Mouse (Mus musculus) stomach, postnatal 0 days (tissue): ENCODE results near the gene Uqcrq. TPM values are rescaled to one million over a fixed set of nuclear protein-coding genes. Genes with fewer than 3 reads are reported as not detected.
A peak's percentile ranks its signal among the peaks of the same experiment; 100 is the strongest.

ENCODE experiments used
- ATAC-seq: fragments of 200-750 bp; cut with Nextera tagmentation; 2 replicates; pipeline ENCODE4 v1.8.0; 2017; ENCODE audit not compliant: low FRiP score, low TSS enrichment
- DNase-seq: peaks from one replicate; pipeline ENCODE4 v3.0.0-alpha.2; 2016; ENCODE audit warnings: low spot score
- H3K27ac ChIP-seq: fragments of 300-500 bp; sonication (generic); replicated peaks from 2 replicates; pipeline ENCODE4 v1.5.1; 2014; ENCODE audit warnings: mild to moderate bottlenecking, control low read depth
- H3K27me3 ChIP-seq: fragments of 300-500 bp; sonication (generic); 2 replicates; pipeline ENCODE4 v1.6.1; 2014; ENCODE audit warnings: low read length; ENCODE audit not compliant: control insufficient read depth, insufficient read depth
- H3K36me3 ChIP-seq: fragments of 300-500 bp; sonication (generic); 2 replicates; pipeline ENCODE4 v1.6.1; 2014; ENCODE audit warnings: low read length, mixed read lengths; ENCODE audit not compliant: control insufficient read depth, insufficient read depth
- H3K4me1 ChIP-seq: fragments of 300-500 bp; sonication (generic); replicated peaks from 2 replicates; pipeline ENCODE4 v1.6.1; 2014; ENCODE audit warnings: antibody characterized with exemption; ENCODE audit not compliant: control insufficient read depth, insufficient read depth
- H3K4me2 ChIP-seq: fragments of 300-500 bp; sonication (generic); replicated peaks from 2 replicates; pipeline ENCODE4 v1.6.1; 2014; ENCODE audit warnings: low read depth, mild to moderate bottlenecking, control low read depth, moderate library complexity
- H3K4me3 ChIP-seq: fragments of 300-500 bp; sonication (generic); 2 replicates; pipeline ENCODE4 v1.5.1; 2014; ENCODE audit warnings: low read depth, low read length, control low read depth
- H3K9ac ChIP-seq: fragments of 300-500 bp; sonication (generic); 2 replicates; pipeline ENCODE4 v1.6.1; 2014; ENCODE audit warnings: mild to moderate bottlenecking, low read length, control low read depth, mixed read lengths
- H3K9me3 ChIP-seq: fragments of 300-500 bp; sonication (generic); 2 replicates; pipeline ENCODE4 v1.6.1; 2016; ENCODE audit warnings: low read length; ENCODE audit not compliant: control insufficient read depth
- CTCF ChIP-seq: IDR thresholded peaks from 2 replicates; pipeline ENCODE4 v1.5.1; 2016; ENCODE audit warnings: antibody characterized with exemption, low read depth, mild to moderate bottlenecking, moderate library complexity
- EP300 ChIP-seq: optimal IDR thresholded peaks from 2 replicates; pipeline ENCODE3; 2016; ENCODE audit warnings: antibody characterized with exemption
- WGBS: fragments of 180-500 bp; shearing (Covaris S2); extraction: QIAGEN DNeasy Blood & Tissue Kit; methylation state at CpG from one replicate; pipeline ENCODE4 v1.1.7; 2014; 5-methylcytosine and 5-hydroxymethylcytosine counted together
- polyA plus RNA-seq: library from polyadenylated mRNA; unstranded; fragments of >200 nt; fragmentation: Nextera tagmentation; extraction: Ambion mirVana; gene quantifications from 2 replicates; pipeline ENCODE4 v1.2.1, GENCODE M21; 2015

Uqcrq gene
- polyA plus RNA-seq, 1 experiment from 2014 or later, result 973 TPM

GRCm38 (mm10) chr11:53435504-53435903, 4.9 kb upstream of the Uqcrq start:
- TF ChIP-seq EP300 (no peak), CTCF (no peak)
- Histone ChIP-seq H3K4me2 (no peak overlapping the region), H3K4me3 (no peak overlapping the region), H3K27ac (no peak overlapping the region), H3K27me3 (no peaks in the 10 kb centered on the region), H3K9ac (no peak overlapping the region), H3K9me3 (no peaks in the 10 kb centered on the region), H3K4me1 (no peaks in the 10 kb centered on the region), H3K36me3 (no peaks in the 10 kb centered on the region)
- DNase-seq (no peak), ATAC-seq (no peak)
- 79% methylated on average over 8 of the region's 8 CpGs for WGBS

DNA sequence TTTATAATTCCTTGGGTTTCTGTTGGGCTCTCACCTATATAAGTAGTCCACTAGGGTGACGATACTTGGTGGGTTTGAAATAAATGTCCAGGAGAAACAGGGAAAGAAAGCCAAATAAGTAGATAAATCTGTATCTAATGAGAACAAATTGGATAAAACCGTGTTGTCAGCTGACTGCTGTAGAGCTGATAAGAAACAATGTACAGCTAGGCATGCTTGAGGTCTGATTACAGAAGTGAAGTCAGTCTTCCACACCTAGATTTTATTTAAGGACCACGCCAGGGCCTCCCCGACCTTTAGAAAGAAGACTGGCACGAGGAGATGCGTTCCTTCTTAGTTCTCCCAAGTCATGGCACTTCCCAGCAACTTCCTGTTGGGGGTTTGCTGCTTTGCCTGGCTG, 2.4 kb upstream of the Uqcrq start:
- whole genome bisulfite sequencing, result 44% methylated on average over 6 of the region's 6 CpGs
- ATAC-seq (no peak), DNase-seq (no peak)
- H3K9me3 ChIP-seq, result no peaks in the 10 kb centered on the region
- TF ChIP-seq CTCF (no peak), EP300 (no peak)
- H3K4me3 ChIP-seq, result no peak overlapping the region
- no peaks in the 10 kb centered on the region for H3K27me3 ChIP-seq
- H3K4me1 ChIP-seq, result no peaks in the 10 kb centered on the region; the same call in 1 of the 2 replicates
- H3K9ac ChIP-seq, result no peak overlapping the region
- H3K36me3 ChIP-seq, result no peaks in the 10 kb centered on the region
- H3K4me2 ChIP-seq, result no peak overlapping the region
- H3K27ac ChIP-seq, result no peak overlapping the region

DNA sequence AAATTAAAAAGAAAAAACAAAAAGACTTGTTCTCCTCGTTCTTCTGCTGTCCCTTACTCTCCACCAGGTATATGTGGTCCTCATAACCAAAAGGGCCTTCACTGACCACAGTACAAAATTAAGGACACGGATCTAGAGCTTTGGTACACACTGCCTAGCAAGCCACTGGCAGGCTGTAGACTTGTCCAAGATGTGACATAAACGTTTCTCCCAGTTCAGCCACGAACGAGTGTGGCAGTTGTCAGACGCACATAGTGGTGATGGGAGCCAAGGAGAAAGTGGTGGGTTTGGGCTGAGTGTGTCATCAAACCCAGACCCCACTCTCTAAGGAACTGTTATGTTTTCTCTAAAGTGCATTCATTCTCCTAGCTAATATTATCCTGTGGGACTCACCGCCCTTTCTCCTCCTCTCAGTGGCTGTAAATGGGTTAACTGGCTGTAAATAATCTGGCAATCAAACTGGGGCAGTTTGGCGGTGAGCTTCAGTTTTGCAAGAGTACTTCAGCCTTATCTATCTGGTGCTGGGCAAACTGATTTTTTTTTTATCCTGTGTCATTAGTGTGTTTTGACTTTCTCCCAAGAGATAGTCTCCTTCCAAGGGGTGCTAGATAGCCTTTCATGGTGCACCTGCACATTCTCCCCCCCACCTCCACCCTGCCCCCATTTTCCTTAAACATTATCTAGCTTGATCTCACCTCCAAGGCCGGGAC, 871 bp upstream of the Uqcrq start:
- 9% methylated on average over 9 of the region's 9 CpGs for WGBS
- Histone ChIP-seq H3K27me3 (no peaks in the 10 kb centered on the region), H3K27ac (peak overlapping the region; percentile 67; the same call in 1 of the 2 replicates), H3K9ac (peak overlapping the region; percentile 54), H3K4me2 (peak overlapping the region; percentile 88), H3K9me3 (no peaks in the 10 kb centered on the region), H3K4me3 (peak overlapping the region; percentile 80), H3K36me3 (no peaks in the 10 kb centered on the region), H3K4me1 (no peaks in the 10 kb centered on the region; the same call in 1 of the 2 replicates)
- no peak for DNase-seq
- TF ChIP-seq EP300, result no peak
- TF ChIP-seq CTCF, result no peak
- ATAC-seq, result peak; percentile 50; the same call in 1 of the 2 replicates

- Histone ChIP-seq H3K9me3 (no peaks in the 10 kb centered on the region), H3K36me3 (no peaks in the 10 kb centered on the region), H3K4me3 (peak overlapping the region; percentile 80), H3K4me1 (no peaks in the 10 kb centered on the region; the same call in 1 of the 2 replicates), H3K9ac (peak overlapping the region; percentile 87), H3K27ac (peak overlapping the region; percentile 90), H3K27me3 (no peaks in the 10 kb centered on the region), H3K4me2 (peak overlapping the region; percentile 88)
- WGBS, result under 1% methylated on average over 34 of the region's 34 CpGs
- DNase-seq (no peak), ATAC-seq (peak; percentile 42)
- TF ChIP-seq CTCF, result no peak
- TF ChIP-seq EP300, result no peak
These were observed 346 bp downstream of the Uqcrq start for GRCm38 (mm10) chr11:53430300-53430669.

DNA sequence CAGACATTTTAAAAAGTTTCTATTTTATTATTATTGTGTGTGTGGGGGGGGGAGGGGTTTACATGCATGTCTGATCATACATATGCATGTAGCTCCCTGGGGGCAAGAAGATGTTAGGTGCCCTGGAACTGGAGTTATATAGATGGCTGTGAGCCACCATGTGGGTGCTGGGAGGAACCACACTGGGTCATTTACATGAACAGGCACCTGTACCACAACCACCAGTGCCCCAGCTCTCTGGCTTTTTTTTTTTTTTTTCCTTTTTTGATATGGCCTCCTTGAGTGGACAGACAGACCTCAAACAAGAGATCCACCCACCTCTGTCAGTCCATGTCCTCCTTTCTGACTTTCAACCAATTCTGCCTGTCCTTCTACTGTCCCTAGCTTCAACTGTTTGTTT, 1.4 kb downstream of the Uqcrq start:
- peak overlapping the region; percentile 88; the same call in 1 of the 2 replicates for H3K4me2 ChIP-seq
- H3K27me3 ChIP-seq, result no peaks in the 10 kb centered on the region
- no peak overlapping the region for H3K27ac ChIP-seq
- no peaks in the 10 kb centered on the region for H3K36me3 ChIP-seq
- no peaks in the 10 kb centered on the region for H3K9me3 ChIP-seq
- H3K9ac ChIP-seq, result no peak overlapping the region
- H3K4me1 ChIP-seq, result no peaks in the 10 kb centered on the region; the same call in 1 of the 2 replicates
- DNase-seq (no peak), ATAC-seq (no peak)
- TF ChIP-seq EP300 (no peak), CTCF (no peak)
- H3K4me3 ChIP-seq, result no peak overlapping the region

GRCm38 (mm10) chr11:53428716-53429057, 1.9 kb downstream of the Uqcrq start:
- Histone ChIP-seq H3K4me3 (no peak overlapping the region), H3K36me3 (no peaks in the 10 kb centered on the region), H3K9ac (no peak overlapping the region), H3K4me2 (no peak overlapping the region), H3K9me3 (no peaks in the 10 kb centered on the region), H3K4me1 (no peaks in the 10 kb centered on the region; the same call in 1 of the 2 replicates), H3K27me3 (no peaks in the 10 kb centered on the region), H3K27ac (no peak overlapping the region)
- TF ChIP-seq CTCF, result no peak
- TF ChIP-seq EP300, result no peak
- ATAC-seq (no peak), DNase-seq (no peak)
- 98% methylated on average over 5 of the region's 5 CpGs for WGBS
